Mouse (Mus musculus) liver, embryonic 15.5 days (tissue): ENCODE data around the gene Nrsn2. TPM values are rescaled to one million over a fixed set of nuclear protein-coding genes. Genes with fewer than 3 reads are reported as not detected.
"Not testable (repeated sequence)": the region's sequence is repeated elsewhere in the genome, so short reads cannot be mapped to it uniquely, and the experiment has no call there.

Experiments
- ATAC-seq: fragments of 200-750 bp; cut with Nextera tagmentation; 2 replicates; pipeline ENCODE4 v1.8.0; 2017; ENCODE audit warnings: moderate number of reproducible peaks, mild to moderate bottlenecking, moderate library complexity; ENCODE audit not compliant: insufficient read depth
- H3K27ac ChIP-seq: fragments of 300-500 bp; sonication (generic); replicated peaks from 2 replicates; pipeline ENCODE4 v1.5.1; 2015; ENCODE audit warnings: mild to moderate bottlenecking, inconsistent platforms
- H3K27me3 ChIP-seq: fragments of 300-500 bp; sonication (generic); 2 replicates; pipeline ENCODE4 v1.6.1; 2015; ENCODE audit warnings: mild to moderate bottlenecking, inconsistent platforms
- H3K36me3 ChIP-seq: fragments of 300-500 bp; sonication (generic); replicated peaks from 2 replicates; pipeline ENCODE4 v1.6.1; 2015; ENCODE audit warnings: moderate library complexity, mild to moderate bottlenecking, inconsistent platforms
- H3K4me1 ChIP-seq: fragments of 300-500 bp; sonication (generic); replicated peaks from 2 replicates; pipeline ENCODE4 v1.6.1; 2015; ENCODE audit warnings: inconsistent platforms
- H3K4me2 ChIP-seq: fragments of 300-500 bp; sonication (generic); 2 replicates; pipeline ENCODE4 v1.6.1; 2015; ENCODE audit warnings: moderate library complexity, mild to moderate bottlenecking, inconsistent platforms
- H3K4me3 ChIP-seq: fragments of 300-500 bp; sonication (generic); replicated peaks from 2 replicates; pipeline ENCODE4 v1.5.1; 2015; ENCODE audit warnings: mild to moderate bottlenecking, inconsistent platforms
- H3K9ac ChIP-seq: fragments of 300-500 bp; sonication (generic); 2 replicates; pipeline ENCODE4 v1.6.1; 2015; ENCODE audit warnings: moderate library complexity, mild to moderate bottlenecking, inconsistent platforms
- H3K9me3 ChIP-seq: fragments of 300-500 bp; sonication (generic); replicated peaks from 2 replicates; pipeline ENCODE4 v1.6.1; 2016; ENCODE audit warnings: inconsistent platforms
- WGBS: fragments of 180-500 bp; shearing (Covaris S2); methylation state at CpG from one replicate; pipeline ENCODE4 v1.1.7; 2015; ENCODE audit warnings: mixed read lengths; ENCODE audit not compliant: insufficient replicate concordance; 5-methylcytosine and 5-hydroxymethylcytosine counted together
- polyA plus RNA-seq: library from polyadenylated mRNA; unstranded; fragments of >200 nt; fragmentation: Nextera tagmentation; extraction: Ambion mirVana; gene quantifications from 2 replicates; pipeline ENCODE4 v1.2.1, GENCODE M21; 2015

The Nrsn2 gene
- polyA plus RNA-seq, 1 experiment from 2014 or later: not detected

DNA sequence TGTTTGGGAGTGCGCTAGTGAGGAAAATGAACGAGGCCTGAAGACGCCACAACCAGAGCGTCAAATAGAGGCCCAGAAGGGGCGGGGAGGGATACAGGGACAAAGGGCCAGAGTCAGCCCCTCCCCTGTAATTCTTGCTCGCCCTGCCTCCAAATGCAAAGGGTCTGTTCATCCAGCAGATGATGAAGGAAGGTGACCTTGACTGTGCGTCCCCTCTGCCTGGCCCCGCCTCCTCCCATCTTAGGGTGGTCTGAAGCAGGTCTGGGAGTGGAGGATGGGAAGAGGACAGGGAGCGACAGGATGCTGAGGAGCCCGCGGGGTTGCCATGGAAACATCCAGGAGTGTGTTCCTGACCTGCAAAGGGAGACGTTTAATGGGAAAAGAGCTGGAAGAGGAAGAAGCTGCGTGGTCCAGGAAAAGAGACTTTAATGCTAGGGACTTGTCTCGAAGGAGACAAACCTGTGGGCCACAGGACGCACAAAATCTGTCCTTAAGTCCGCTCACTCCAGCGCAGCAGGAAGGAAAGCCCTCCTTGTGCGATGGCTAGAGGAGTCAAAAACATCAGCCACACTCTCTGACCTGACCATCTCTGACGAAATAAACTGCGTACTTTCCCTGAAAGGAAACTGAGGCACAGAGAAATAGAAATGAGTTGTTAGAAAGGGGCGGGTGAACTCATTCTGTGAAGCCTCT, 640 bp downstream of the Nrsn2 start:
- Histone ChIP-seq H3K27me3 (peaks cover 68% of the 10 kb centered on the region), H3K9ac (no peak overlapping the region), H3K4me2 (no peak overlapping the region), H3K9me3 (no peaks in the 10 kb centered on the region), H3K36me3 (no peaks in the 10 kb centered on the region), H3K4me3 (no peak overlapping the region), H3K4me1 (peaks cover 10% of the 10 kb centered on the region; the same call in 1 of the 2 replicates), H3K27ac (no peak overlapping the region)
- no peak for ATAC-seq
- WGBS: 7% methylated on average over 21 of the region's 21 CpGs

DNA sequence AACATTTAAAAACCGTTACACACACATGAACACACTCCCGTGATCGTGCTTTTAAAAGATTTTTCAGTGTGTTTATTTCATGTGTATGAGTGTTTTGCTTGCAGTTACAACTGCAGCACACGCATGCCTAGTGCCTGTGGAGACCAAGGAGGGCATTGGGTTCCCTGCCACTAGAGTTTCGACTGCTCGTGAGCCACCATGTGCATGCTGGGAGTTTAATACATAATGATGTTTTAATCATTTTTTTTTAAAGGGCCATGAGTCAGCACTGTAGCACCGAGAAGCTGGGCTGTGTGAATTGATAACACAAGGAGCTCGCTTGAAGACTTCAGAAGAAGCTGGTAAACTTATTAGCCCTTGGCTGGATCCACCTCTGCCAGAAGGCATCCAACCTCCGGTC, 2.9 kb downstream of the Nrsn2 start:
- no peak for ATAC-seq
- 51% methylated on average over 9 of the region's 9 CpGs for WGBS

DNA sequence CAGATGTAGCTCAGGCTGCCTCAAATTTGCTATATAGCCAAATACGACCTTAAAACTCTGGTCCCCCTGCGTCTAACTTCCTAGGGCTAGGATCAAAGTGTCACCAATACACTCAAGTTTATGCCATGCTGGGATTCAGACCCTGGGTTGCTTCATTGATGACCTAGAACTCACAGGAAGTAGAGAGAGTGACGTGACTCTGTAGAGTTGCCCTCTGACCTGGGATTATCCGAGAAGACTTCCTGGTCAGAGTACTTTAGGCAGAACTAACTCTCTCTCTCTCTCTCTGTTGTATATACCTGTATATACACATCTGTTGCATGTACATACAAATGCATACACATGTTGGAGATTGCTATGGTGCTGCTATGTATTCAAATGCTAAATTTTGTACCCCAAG, 3.8 kb downstream of the Nrsn2 start:
- Histone ChIP-seq H3K27ac (no peak overlapping the region), H3K4me2 (no peak overlapping the region), H3K4me1 (peaks cover 15% of the 10 kb centered on the region), H3K9me3 (no peaks in the 10 kb centered on the region), H3K27me3 (peaks cover 81% of the 10 kb centered on the region), H3K4me3 (no peak overlapping the region), H3K9ac (no peak overlapping the region), H3K36me3 (no peaks in the 10 kb centered on the region)
- no peak for ATAC-seq
- WGBS: 42% methylated on average over 4 of the region's 4 CpGs

More for the DNA sequence above, 2.9 kb downstream of the Nrsn2 start:
- H3K4me1 ChIP-seq: peaks cover 15% of the 10 kb centered on the region
- no peak overlapping the region for H3K27ac ChIP-seq
- peaks cover 83% of the 10 kb centered on the region for H3K27me3 ChIP-seq
- H3K4me2 ChIP-seq: no peak overlapping the region
- H3K9ac ChIP-seq: no peak overlapping the region
- H3K36me3 ChIP-seq: no peaks in the 10 kb centered on the region
- no peaks in the 10 kb centered on the region for H3K9me3 ChIP-seq
- H3K4me3 ChIP-seq: no peak overlapping the region

DNA sequence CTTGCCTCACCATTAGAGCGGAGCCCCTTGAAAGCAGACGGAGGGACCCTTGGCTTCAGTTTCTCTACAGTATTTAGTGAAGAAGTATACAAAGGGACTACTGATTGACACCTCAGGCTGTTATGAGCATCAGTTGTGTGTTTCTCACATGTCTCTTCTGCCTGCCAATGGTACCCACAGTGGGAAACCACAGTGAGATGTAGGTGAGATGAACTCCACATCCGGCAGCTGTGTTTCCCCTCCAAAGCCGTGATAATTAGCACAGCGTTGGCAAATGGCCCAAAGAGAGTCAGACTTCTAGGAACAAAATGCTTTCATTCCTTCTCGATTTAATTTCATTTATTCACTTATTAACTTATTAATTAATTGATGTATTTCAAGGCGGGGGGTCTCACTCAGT, 4.3 kb downstream of the Nrsn2 start:
- H3K36me3 ChIP-seq: no peaks in the 10 kb centered on the region
- H3K9me3 ChIP-seq: no peaks in the 10 kb centered on the region
- no peak overlapping the region for H3K27ac ChIP-seq
- H3K4me1 ChIP-seq: peaks cover 15% of the 10 kb centered on the region
- ATAC-seq: no peak
- H3K4me2 ChIP-seq: no peak overlapping the region
- H3K27me3 ChIP-seq: peaks cover 76% of the 10 kb centered on the region
- WGBS: 54% methylated on average over 7 of the region's 7 CpGs
- no peak overlapping the region for H3K9ac ChIP-seq
- H3K4me3 ChIP-seq: no peak overlapping the region

DNA sequence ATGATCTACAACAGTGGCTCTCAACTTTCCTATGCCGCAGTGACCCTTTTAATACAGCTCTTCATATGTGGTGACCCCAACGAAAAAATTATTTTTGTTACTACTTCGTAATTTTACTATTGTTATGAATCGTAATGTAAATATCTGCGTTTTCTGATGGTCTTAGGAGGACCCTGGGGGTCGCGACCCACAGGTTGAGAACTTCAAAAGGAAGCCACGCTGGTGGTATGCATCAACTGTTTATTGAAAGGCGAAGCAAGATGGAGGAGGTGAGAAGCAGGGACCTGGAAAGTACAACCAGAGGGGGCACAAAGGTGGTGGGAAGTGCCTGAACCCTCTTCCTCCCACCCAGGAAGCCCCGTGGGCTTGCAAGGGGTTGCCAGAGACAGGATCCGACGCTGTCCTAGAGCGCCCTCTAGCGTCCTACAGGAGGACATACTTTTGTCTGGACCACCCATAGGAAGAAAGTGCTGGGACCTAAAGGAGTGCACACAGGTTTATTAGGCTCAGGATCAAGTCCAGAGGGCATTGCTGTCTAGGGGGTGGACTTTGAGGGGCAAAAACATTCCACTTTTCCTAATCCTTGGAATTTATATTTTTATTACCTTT, 7.8 kb downstream of the Nrsn2 start:
- WGBS: 24% methylated on average over 14 of the region's 14 CpGs
- Histone ChIP-seq H3K4me3 (no peak overlapping the region), H3K36me3 (no peaks in the 10 kb centered on the region), H3K4me1 (peaks cover 11% of the 10 kb centered on the region), H3K27ac (no peak overlapping the region), H3K9me3 (no peaks in the 10 kb centered on the region), H3K9ac (no peak overlapping the region), H3K27me3 (peaks cover 42% of the 10 kb centered on the region; the same call in 1 of the 2 replicates), H3K4me2 (no peak overlapping the region)
- ATAC-seq: no peak

DNA sequence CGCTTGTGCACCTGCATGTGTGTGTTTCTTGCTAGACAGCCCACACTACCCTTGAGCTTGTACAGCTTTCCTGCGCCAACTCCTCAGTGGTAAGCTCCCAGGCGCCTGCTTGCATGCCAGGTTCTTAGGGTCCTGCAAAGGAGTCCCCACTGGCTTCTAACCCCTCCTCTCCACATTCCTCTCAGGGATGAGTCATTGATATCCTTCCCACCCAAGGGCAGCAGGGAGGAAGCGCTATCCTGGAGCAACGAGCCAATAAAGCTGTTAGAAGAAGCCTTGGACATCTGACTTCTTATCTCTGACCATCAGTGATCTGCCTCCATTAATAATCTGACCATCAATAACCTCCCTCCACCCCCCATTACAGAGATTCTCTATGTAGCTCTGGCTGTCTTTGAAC, 8.5 kb downstream of the Nrsn2 start:
- Histone ChIP-seq H3K36me3 (no peaks in the 10 kb centered on the region), H3K9ac (no peak overlapping the region), H3K4me1 (peaks cover 10% of the 10 kb centered on the region), H3K9me3 (no peaks in the 10 kb centered on the region), H3K27ac (no peak overlapping the region), H3K27me3 (peaks cover 35% of the 10 kb centered on the region; the same call in 1 of the 2 replicates), H3K4me3 (no peak overlapping the region), H3K4me2 (no peak overlapping the region)
- ATAC-seq: no peak
- 63% methylated on average over 5 of the region's 5 CpGs for WGBS

DNA sequence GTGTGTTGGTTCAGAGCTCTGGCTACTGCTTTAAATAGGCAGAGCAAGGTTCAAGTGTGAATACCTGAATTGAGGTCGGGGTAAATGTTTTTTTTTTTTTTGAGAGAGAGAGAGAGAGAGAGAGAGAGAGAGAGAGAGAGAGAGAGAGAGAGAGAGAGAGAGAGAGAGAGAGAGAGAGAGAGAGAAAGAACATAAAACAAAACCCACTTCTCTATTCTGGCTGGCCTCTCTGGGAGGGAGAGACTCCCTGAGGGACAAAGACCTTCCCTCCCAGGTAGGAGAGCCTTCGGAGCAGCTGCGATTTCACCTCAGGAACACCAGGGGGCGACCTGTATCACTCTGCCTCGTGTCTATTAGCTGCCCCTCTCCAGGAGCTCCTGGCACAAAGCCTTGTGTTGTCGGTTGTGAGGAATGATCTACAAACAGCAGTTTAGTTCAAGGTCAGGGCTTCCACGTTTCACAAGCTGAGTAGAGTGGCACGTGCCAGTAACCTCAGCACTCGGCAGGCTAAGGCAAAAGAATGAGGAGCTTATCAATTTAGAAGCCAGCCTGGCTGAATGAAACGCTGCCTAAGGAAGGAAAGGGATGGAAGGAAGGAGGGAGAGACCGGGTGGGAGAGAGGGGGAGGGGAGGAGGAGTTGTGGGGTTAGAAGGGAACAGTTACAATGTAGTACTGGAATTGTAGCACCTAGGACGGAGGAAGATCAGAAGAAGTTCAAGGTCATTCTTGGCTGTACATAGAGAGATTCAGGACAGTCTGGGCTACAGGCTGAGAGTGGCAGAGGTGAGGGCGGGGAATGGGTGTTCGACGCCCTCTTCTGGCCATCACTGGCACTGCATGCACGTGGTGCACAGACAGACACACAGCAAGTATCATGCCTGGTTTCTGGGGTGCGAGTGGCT, 12.9 kb downstream of the Nrsn2 start:
- H3K9ac ChIP-seq: no peak overlapping the region
- H3K4me2 ChIP-seq: peak overlapping the region; percentile 50
- H3K36me3 ChIP-seq: no peaks in the 10 kb centered on the region
- H3K4me3 ChIP-seq: no peak overlapping the region
- H3K27me3 ChIP-seq: peaks cover 6% of the 10 kb centered on the region; the same call in 1 of the 2 replicates
- ATAC-seq: peak; percentile 75
- 7% methylated on average over 17 of the region's 17 CpGs for WGBS
- H3K27ac ChIP-seq: 0 out of 2 replicates have a peak overlapping the region, but pooled peaks have one; percentile 9
- no peaks in the 10 kb centered on the region for H3K9me3 ChIP-seq
- H3K4me1 ChIP-seq: peaks cover 10% of the 10 kb centered on the region

DNA sequence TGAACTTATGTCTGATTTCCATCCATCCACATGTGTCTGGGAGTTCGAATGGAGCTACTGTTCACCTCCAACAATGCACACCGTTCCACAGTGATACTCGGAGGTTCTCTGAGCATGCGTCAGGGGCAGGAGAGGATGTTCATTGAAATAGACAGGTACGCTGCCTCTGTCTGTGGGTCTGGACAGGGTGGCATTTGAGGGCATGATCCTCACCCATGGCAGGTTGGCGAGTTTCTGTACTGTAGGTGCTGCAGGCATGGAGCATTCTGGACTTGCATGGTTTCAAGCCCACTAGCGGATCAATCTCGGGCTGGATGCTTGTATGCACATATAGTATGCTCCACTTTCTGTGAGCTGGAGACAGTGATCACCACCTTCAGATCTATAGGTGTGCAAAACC, 15.2 kb downstream of the Nrsn2 start:
- 74% methylated on average over 8 of the region's 8 CpGs for WGBS
- Histone ChIP-seq H3K4me2 (no peak overlapping the region), H3K27ac (no peak overlapping the region), H3K4me1 (peaks cover 10% of the 10 kb centered on the region), H3K9ac (no peak overlapping the region), H3K4me3 (no peak overlapping the region), H3K36me3 (no peaks in the 10 kb centered on the region), H3K27me3 (no peaks in the 10 kb centered on the region), H3K9me3 (no peaks in the 10 kb centered on the region)
- ATAC-seq: no peak

DNA sequence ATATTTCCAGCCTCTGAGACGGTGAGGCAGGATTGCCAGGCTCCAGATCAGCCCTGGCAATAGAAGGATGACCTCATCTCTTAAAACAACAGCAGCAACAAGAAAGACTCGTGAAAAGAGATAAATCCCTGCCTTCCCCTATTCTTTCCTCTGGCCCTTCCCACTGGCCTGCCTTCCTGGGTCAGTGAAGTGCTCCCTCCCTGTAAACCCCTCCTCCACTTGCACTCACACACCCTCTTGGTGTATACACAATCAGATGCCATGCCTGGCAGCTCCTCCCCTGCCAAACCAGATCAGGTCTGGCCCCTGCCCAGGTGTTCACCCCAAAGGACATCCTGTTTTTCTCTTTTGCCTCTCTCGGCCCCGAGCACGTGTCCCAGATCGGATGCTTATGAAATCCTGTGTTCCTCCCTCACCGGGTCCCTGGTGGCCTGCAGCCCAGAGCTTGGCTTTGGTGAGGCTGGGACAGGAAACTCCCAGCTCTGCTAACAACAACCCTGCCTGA, 16.1 kb downstream of the Nrsn2 start:
- Histone ChIP-seq H3K27me3 (no peaks in the 10 kb centered on the region), H3K36me3 (no peaks in the 10 kb centered on the region), H3K4me2 (no peak overlapping the region), H3K27ac (no peak overlapping the region), H3K4me3 (no peak overlapping the region), H3K9ac (no peak overlapping the region), H3K9me3 (no peaks in the 10 kb centered on the region), H3K4me1 (peaks cover 10% of the 10 kb centered on the region)
- 0 out of 2 replicates have a peak, but pooled peaks have one; percentile 17 for ATAC-seq
- 17% methylated on average over 7 of the region's 7 CpGs for WGBS

DNA sequence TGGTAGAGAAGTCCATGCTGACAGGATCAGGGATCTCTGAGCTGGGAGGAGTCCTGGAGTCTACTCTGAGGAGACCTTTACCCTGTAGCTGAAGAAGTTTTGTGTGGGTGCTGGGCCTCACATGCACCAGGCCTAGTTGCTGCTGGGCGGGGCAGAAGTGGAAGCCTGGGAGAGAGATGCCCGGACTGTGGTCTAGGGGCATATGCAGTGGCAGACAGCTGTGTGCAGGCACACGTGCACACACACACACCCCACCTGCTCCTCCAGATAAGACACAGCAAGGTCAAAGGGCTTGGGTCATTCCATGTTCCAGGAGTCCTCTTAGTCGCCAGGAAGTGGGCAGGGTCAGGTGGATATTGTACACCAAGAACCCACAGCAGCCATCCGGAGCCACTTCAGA, 16.8 kb downstream of the Nrsn2 start:
- H3K4me3 ChIP-seq: no peak overlapping the region
- H3K27ac ChIP-seq: no peak overlapping the region
- WGBS: 33% methylated on average over 5 of the region's 5 CpGs
- H3K9me3 ChIP-seq: no peaks in the 10 kb centered on the region
- no peak overlapping the region for H3K4me2 ChIP-seq
- ATAC-seq: no peak
- no peaks in the 10 kb centered on the region for H3K27me3 ChIP-seq
- no peak overlapping the region for H3K9ac ChIP-seq
- peaks cover 10% of the 10 kb centered on the region for H3K4me1 ChIP-seq
- H3K36me3 ChIP-seq: no peaks in the 10 kb centered on the region

DNA sequence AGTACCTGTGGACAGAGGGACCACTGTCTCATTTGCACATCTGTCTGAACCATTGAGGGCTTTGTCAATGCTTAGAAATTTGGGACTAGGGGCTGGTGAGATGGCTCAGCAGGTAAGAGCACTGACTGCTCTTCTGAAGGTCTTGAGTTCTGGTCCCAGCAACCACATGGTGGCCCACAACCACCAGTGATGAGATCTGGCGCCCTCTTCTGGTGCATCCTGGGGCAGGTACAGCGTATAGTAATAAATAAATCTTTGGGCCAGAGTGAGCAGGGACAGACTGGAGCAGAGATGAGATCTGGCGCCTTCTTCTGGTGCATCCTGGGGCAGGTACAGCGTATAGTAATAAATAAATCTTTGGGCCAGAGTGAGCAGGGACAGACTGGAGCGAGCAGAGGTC, 17.5 kb downstream of the Nrsn2 start:
- H3K36me3 ChIP-seq, H3K27ac ChIP-seq, H3K4me3 ChIP-seq, H3K4me1 ChIP-seq, H3K9ac ChIP-seq, H3K27me3 ChIP-seq, H3K9me3 ChIP-seq, ATAC-seq, H3K4me2 ChIP-seq: not testable (repeated sequence)
- WGBS: 68% methylated on average over 5 of the region's 5 CpGs
